Mouse (Mus musculus) megakaryocyte, embryonic 14.5 days (primary cell): ENCODE data around the gene Zfp109. TPM values are rescaled to one million over a fixed set of nuclear protein-coding genes. Genes with fewer than 3 reads are reported as not detected.

Source experiments
- H3K27me3 ChIP-seq: replicated peaks from 2 replicates; pipeline ENCODE3; 2012; ENCODE audit warnings: inconsistent platforms
- H3K36me3 ChIP-seq: replicated peaks from 2 replicates; pipeline ENCODE3; 2012; ENCODE audit warnings: low read length, inconsistent platforms, mixed read lengths
- H3K4me1 ChIP-seq: 2 replicates; pipeline ENCODE4 v1.6.1; 2012; ENCODE audit warnings: inconsistent platforms
- H3K4me3 ChIP-seq: replicated peaks from 2 replicates; pipeline ENCODE3; 2012; ENCODE audit warnings: moderate library complexity, mild to moderate bottlenecking, inconsistent platforms
- H3K9me3 ChIP-seq: 2 replicates; pipeline ENCODE4 v1.6.1; 2012; ENCODE audit warnings: inconsistent platforms
- FLI1 ChIP-seq: IDR thresholded peaks from 2 replicates; pipeline ENCODE4 v1.6.1; 2012; ENCODE audit warnings: low read length, inconsistent platforms, mixed read lengths
- GATA1 ChIP-seq: IDR thresholded peaks from 3 replicates; pipeline ENCODE4 v1.6.1; 2012; ENCODE audit warnings: mixed read lengths, low read length, inconsistent platforms, borderline replicate concordance
- polyA plus RNA-seq: library from polyadenylated mRNA; stranded (reverse); fragments of >175 nt; gene quantifications from 2 replicates; pipeline ENCODE4 v1.2.3, GENCODE M21; 2012; ENCODE audit warnings: low replicate concordance; ENCODE audit not compliant: insufficient read depth

Gene Zfp109
- polyA plus RNA-seq, 1 experiment = 0.27 TPM

DNA sequence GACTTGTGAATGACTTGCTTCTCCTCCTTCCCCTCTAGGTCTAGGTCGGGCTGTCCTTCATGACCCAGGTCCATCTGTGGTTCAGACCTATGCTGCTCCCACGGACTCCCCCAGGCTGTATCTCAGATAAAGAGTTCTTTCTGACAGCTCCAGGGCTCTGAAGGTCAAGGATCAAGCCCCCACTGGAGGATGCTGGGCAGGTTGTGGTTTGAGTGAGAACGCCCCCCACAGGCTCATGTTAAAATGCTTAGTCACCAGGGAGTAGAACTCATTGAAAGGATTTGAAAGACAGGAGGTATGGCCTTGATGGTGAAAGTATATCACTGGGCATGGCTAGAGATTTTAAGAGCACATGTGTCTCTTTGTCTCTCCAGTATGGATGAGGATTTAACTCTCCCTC, 31.9 kb upstream of the Zfp109 start:
- H3K9me3 ChIP-seq = no peaks in the 10 kb centered on the region
- H3K4me3 ChIP-seq = no peak overlapping the region
- TF ChIP-seq GATA1 (no peak), FLI1 (no peak)
- H3K36me3 ChIP-seq = no peaks in the 10 kb centered on the region
- H3K4me1 ChIP-seq = peaks cover 13% of the 10 kb centered on the region
- H3K27me3 ChIP-seq = no peaks in the 10 kb centered on the region

- Histone ChIP-seq H3K9me3 (no peaks in the 10 kb centered on the region), H3K36me3 (no peaks in the 10 kb centered on the region), H3K27me3 (no peaks in the 10 kb centered on the region), H3K4me1 (peaks cover 13% of the 10 kb centered on the region), H3K4me3 (no peak overlapping the region)
- TF ChIP-seq FLI1 = no peak
- no peak for TF ChIP-seq GATA1
Measured at GRCm38 (mm10) chr7:24268176-24269155, 31.1 kb upstream of the Zfp109 start.

DNA sequence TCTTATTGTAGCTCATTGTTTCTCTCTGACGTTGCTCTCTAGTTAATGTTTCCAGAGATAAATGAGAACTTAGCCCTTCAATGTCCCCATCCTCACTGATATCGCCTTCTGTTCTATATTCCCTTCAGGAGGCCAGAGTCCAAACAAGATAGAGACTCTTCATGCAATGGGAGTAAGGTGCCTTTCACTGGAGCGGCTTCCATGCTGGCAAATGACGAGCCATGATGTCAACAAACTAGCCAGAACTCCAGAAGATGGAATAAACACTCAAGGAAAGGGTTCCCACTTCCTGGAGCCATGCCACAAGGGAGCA, 22.6 kb upstream of the Zfp109 start:
- no peaks in the 10 kb centered on the region for H3K9me3 ChIP-seq
- H3K27me3 ChIP-seq = no peaks in the 10 kb centered on the region
- H3K4me1 ChIP-seq = peaks cover 29% of the 10 kb centered on the region
- no peak for TF ChIP-seq FLI1
- no peak for TF ChIP-seq GATA1
- H3K36me3 ChIP-seq = peaks cover 22% of the 10 kb centered on the region
- H3K4me3 ChIP-seq = no peak overlapping the region

DNA sequence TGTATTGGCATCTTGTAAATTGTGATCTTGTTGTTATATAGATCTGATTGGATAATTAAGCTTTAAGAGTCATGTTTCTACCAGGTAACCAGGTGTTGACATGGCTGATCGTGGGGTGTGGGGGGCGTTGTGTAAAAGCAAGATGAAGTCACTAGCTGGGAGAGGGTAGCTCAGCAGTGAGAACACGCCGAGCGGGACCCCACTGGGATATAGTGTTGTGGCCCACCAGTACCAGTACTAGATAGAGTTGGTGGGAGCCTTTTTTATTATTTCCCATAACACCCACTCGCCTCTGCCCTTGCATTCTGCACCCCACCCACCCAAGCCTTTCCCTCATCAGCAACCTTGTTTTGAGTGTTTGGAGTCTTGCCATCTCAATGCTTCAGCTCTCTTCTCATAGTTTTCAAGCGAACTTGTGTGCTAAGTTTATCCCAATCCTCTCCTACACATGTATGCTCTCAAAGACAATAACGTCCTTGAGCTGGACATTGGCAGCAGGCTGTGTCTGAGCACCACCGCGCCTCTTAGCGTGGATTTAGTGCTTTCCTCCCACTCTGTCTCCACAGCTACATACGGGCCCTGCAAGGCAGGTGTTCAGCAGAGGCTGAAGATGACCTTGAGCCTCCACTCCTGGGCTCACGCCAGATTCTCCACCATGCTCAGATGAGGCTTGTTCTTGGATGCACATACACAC, 22.1 kb upstream of the Zfp109 start:
- TF ChIP-seq GATA1 (no peak), FLI1 (no peak)
- peaks cover 22% of the 10 kb centered on the region for H3K36me3 ChIP-seq
- H3K4me1 ChIP-seq = peaks cover 34% of the 10 kb centered on the region
- H3K9me3 ChIP-seq = no peaks in the 10 kb centered on the region
- H3K27me3 ChIP-seq = no peaks in the 10 kb centered on the region
- H3K4me3 ChIP-seq = no peak overlapping the region

DNA sequence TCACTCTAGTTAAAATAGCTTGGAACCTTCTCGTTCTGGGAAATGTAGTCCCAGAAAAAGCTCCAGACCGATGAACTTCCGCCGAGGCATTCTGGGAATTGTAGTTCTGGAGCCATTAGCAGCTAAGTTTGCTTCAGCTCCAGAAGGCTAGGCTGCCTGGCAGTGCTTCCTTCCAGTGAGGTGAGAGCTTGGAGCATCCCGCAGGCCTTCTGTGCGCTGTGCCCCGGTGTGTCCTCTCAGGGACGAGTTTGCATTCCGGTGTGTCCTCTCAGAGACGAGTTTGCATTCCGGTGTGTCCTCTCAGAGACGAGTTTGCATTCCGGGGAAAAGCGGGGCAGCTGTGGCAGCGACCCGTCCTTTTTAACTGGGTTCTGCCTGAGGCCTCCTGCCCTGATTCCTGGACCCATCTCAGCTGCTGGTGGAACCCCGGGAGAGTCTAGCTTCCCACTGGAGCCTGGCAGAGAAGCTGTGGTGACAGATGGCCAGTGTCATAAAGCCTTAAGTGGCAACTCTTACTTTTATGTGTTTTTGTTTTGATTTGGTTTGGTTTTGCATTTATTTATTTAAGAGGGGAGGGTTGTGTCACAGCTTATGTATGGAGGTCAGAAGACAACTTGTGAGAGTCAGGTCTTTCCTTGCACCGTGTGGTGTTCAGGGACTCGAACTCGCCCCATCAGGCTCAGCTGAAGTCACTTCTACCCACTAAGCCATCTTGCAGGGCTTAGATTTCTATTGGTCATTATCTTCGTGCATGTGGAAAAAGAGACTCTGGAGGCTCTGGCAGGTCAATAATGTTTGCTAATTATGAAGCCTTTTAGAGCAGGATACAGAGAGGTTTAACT, 17.5 kb upstream of the Zfp109 start, which contains the start of gene Zfp108:
Gene Zfp108, plus strand, starts transcription at position 162 of the 842 bp plus-strand sequence.
- peaks cover 4% of the 10 kb centered on the region for H3K36me3 ChIP-seq
- H3K27me3 ChIP-seq = no peaks in the 10 kb centered on the region
- peaks cover 5% of the 10 kb centered on the region; the same call in 1 of the 2 replicates for H3K9me3 ChIP-seq
- H3K4me1 ChIP-seq = peaks cover 39% of the 10 kb centered on the region
- no peak for TF ChIP-seq FLI1
- TF ChIP-seq GATA1 = no peak
- peak within 1 kb of the TSS; percentile 91 for H3K4me3 ChIP-seq

DNA sequence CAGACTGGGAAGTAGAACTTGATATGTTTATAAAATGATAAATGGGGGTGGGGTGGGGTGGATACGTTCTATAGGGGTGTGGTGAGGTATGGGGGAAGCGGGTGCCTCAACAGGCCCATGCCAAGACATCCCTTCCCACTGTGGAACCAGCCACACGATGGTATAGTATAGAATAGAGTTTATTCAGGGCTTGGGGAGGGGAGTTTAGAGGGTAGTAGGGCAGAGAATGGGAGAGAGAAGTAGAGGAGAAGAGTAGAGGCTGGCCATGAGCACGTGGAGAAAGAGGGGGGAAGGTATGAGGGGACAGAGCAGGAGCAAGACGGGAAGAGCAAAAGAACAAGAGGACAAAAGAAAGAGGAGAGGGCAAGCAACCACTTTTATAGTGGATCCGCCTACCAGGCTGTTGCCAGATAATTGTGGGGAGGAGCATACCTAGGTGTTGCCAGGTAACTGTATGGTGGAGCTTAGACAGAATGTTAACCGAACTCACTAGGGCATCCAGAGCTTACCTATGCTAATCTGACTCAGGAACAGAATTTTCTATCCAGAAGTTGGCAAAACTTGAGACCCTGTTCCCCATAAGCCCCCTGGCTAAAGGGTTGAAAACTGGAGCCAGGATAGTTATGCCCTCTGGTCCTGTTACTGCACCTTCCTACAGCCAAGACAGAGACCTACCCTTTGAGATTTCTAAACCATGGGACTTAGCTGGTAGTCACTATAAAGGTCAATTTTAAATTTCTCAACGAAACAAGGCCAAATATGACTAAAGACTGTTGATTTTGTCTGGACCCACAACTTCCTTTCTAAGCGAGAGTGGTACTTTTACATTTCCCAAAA, 16.6 kb upstream of the Zfp109 start:
- Histone ChIP-seq H3K4me3 (peak overlapping the region; percentile 91), H3K27me3 (no peaks in the 10 kb centered on the region), H3K36me3 (no peaks in the 10 kb centered on the region), H3K4me1 (peaks cover 39% of the 10 kb centered on the region), H3K9me3 (peaks cover 5% of the 10 kb centered on the region; the same call in 1 of the 2 replicates)
- no peak for TF ChIP-seq GATA1
- no peak for TF ChIP-seq FLI1

DNA sequence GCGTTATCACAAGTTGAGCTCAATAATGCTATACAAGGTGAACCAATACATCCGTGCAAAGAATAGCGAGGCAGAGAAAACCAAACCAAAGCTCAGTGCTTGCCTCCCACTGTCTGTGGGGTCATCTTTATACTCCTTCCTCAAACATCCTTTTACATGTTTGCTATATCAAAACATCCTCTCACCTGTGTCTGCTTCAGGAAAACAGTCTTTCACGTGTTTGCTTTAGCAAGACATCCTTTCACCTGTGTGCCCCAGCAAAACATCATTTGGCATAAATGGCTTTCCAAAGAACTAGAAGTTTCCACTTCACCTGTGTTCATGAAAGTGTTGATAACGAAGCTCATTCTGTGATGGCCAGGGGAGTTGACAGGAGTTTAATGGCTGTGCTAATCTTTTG, 26.0 kb downstream of the Zfp109 start, which contains the start of gene Zfp111:
Gene Zfp111, minus strand, starts transcription at position 101 of the 400 bp plus-strand sequence.
- Histone ChIP-seq H3K27me3 (peaks cover 4% of the 10 kb centered on the region), H3K36me3 (peaks cover under 1% of the 10 kb centered on the region), H3K4me3 (no peak within 1 kb of the TSS), H3K4me1 (peaks cover 21% of the 10 kb centered on the region), H3K9me3 (peaks cover 33% of the 10 kb centered on the region)
- no peak for TF ChIP-seq FLI1

DNA sequence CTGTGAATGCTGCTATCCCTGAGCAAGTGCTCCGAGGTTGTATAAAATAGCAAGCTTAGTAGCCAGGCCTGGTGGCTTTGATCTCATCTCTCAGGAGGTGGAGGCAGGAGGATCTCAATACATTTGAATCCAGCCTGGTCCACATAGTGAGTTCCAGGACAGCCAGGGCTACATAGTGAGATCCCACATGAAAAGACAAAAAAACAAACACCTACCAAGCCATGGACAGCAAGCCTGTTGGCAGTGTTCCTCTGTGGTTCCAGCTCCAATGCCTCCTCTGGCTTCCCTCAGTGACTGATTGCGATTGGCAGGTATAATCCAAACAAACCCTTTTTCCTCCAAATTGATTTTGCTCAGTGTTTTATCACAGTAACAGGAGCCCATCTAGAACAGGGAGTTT, 27.1 kb downstream of the Zfp109 start:
- H3K4me3 ChIP-seq = no peak overlapping the region
- TF ChIP-seq GATA1 (no peak), FLI1 (no peak)
- peaks cover 7% of the 10 kb centered on the region for H3K36me3 ChIP-seq
- peaks cover 28% of the 10 kb centered on the region for H3K4me1 ChIP-seq
- peaks cover 25% of the 10 kb centered on the region for H3K9me3 ChIP-seq
- H3K27me3 ChIP-seq = peaks cover 4% of the 10 kb centered on the region

- Histone ChIP-seq H3K36me3 (peaks cover 26% of the 10 kb centered on the region), H3K9me3 (peaks cover 12% of the 10 kb centered on the region), H3K27me3 (peaks cover 2% of the 10 kb centered on the region), H3K4me3 (peak overlapping the region; percentile 92), H3K4me1 (peaks cover 39% of the 10 kb centered on the region)
- no peak for TF ChIP-seq FLI1
Measured at GRCm38 (mm10) chr7:24208282-24208886, 29.0 kb downstream of the Zfp109 start.
